Mouse (Mus musculus) MEL (cell line): Measurements from ENCODE around the gene Fam71a. TPM values are rescaled to one million over a fixed set of nuclear protein-coding genes. Genes with fewer than 3 reads are reported as not detected.

ENCODE experiments used
- DNase-seq: peaks from one replicate; pipeline ENCODE4 v3.0.0; 2011; ENCODE audit warnings: low read depth, low spot score
- H3K27ac ChIP-seq: 2 replicates; pipeline ENCODE4 v1.5.1; 2012; ENCODE audit warnings: low read depth, mild to moderate bottlenecking, control low read depth, low read length, moderate library complexity; ENCODE audit not compliant: control insufficient read depth
- H3K27me3 ChIP-seq, 2 experiments: fragments of 150-350 bp in 1 of 2; sonication (generic) in 1 of 2; 2 replicates each; pipeline ENCODE4 v1.6.1; 2012; ENCODE audit warnings: low read length in 2 of 2, mild to moderate bottlenecking in 2 of 2, improper control_type of control experiment in 1 of 2, moderate library complexity in 1 of 2; ENCODE audit not compliant: insufficient read depth in 2 of 2, control insufficient read depth in 1 of 2
- H3K36me3 ChIP-seq, 2 experiments: 2 replicates each; pipeline ENCODE4 v1.6.1; 2012 to 2014; ENCODE audit warnings: low read length in 2 of 2, improper control_type of control experiment in 1 of 2, inconsistent platforms in 1 of 2, mild to moderate bottlenecking in 1 of 2; ENCODE audit not compliant: insufficient read depth in 2 of 2, control insufficient read depth in 1 of 2
- H3K4me1 ChIP-seq, 2 experiments: fragments of 150-350 bp in 1 of 2; sonication (generic) in 1 of 2; 2 replicates each; pipeline ENCODE4 v1.6.1; 2012; ENCODE audit warnings: low read length in 2 of 2, improper control_type of control experiment in 1 of 2, mild to moderate bottlenecking in 1 of 2; ENCODE audit not compliant: insufficient read depth in 2 of 2, control insufficient read depth in 1 of 2
- H3K4me3 ChIP-seq, 2 experiments: fragments of 150-350 bp in 1 of 2; sonication (generic) in 1 of 2; 2 replicates each; pipeline ENCODE4 v1.5.1; 2012; ENCODE audit warnings: low read depth in 2 of 2, low read length in 2 of 2, mild to moderate bottlenecking in 2 of 2, moderate library complexity in 2 of 2, control low read depth in 1 of 2, improper control_type of control experiment in 1 of 2; ENCODE audit not compliant: control insufficient read depth in 1 of 2, insufficient read depth in 1 of 2
- H3K79me2 ChIP-seq: 2 replicates; pipeline ENCODE4 v1.6.1; 2012; ENCODE audit warnings: mild to moderate bottlenecking, low read length, moderate library complexity; ENCODE audit not compliant: control insufficient read depth, poor library complexity, insufficient read depth
- H3K9ac ChIP-seq: 2 replicates; pipeline ENCODE4 v1.6.1; 2012; ENCODE audit warnings: low read depth, mild to moderate bottlenecking, control low read depth, low read length, moderate library complexity; ENCODE audit not compliant: control insufficient read depth, poor library complexity, severe bottlenecking
- H3K9me3 ChIP-seq: fragments of 150-350 bp; sonication (generic); replicated peaks from 2 replicates; pipeline ENCODE4 v1.6.1; 2012; ENCODE audit warnings: mild to moderate bottlenecking, low read length, improper control_type of control experiment, moderate library complexity; ENCODE audit not compliant: insufficient read depth
- BHLHE40 ChIP-seq: IDR thresholded peaks from 2 replicates; pipeline ENCODE4 v1.6.1; 2012; ENCODE audit warnings: low read depth, mild to moderate bottlenecking, inconsistent platforms, low read length, improper control_type of control experiment, borderline replicate concordance
- CHD2 ChIP-seq: IDR thresholded peaks from 2 replicates; pipeline ENCODE4 v1.6.1; 2011; ENCODE audit warnings: low read length, improper control_type of control experiment
- CTCF ChIP-seq, 3 experiments: IDR thresholded peaks in 2 of 3; conservative IDR thresholded peaks in 1 of 3; 2 replicates each; pipeline ENCODE4 v1.5.1; 2011 to 2012; ENCODE audit warnings: low read length in 3 of 3, low read depth in 2 of 3, mild to moderate bottlenecking in 2 of 3, improper control_type of control experiment in 1 of 3, inconsistent platforms in 1 of 3, mixed read lengths in 1 of 3, moderate library complexity in 1 of 3; ENCODE audit not compliant: control insufficient read depth in 1 of 3, insufficient read depth in 1 of 3, poor library complexity in 1 of 3, severe bottlenecking in 1 of 3
- E2F4 ChIP-seq: IDR thresholded peaks from 2 replicates; pipeline ENCODE4 v1.6.1; 2011; ENCODE audit warnings: low read depth, low read length, improper control_type of control experiment, borderline replicate concordance
- ELF1 ChIP-seq: IDR thresholded peaks from 2 replicates; pipeline ENCODE4 v1.6.1; 2014; ENCODE audit warnings: low read depth, mild to moderate bottlenecking, inconsistent platforms, low read length, improper control_type of control experiment, moderate library complexity
- EP300 ChIP-seq, 2 experiments: IDR thresholded peaks; 2 replicates each; pipeline ENCODE4 v1.6.1; 2011; ENCODE audit warnings: improper control_type of control experiment in 2 of 2, low read length in 2 of 2, low read depth in 1 of 2, mild to moderate bottlenecking in 1 of 2
- ETS1 ChIP-seq: IDR thresholded peaks from 2 replicates; pipeline ENCODE4 v1.6.1; 2012; ENCODE audit warnings: low read depth, mild to moderate bottlenecking, inconsistent platforms, low read length, improper control_type of control experiment, moderate library complexity
- GATA1 ChIP-seq: IDR thresholded peaks from 2 replicates; pipeline ENCODE4 v1.6.1; 2011; ENCODE audit warnings: low read depth, low read length, improper control_type of control experiment
- HCFC1 ChIP-seq: IDR thresholded peaks from 2 replicates; pipeline ENCODE4 v1.6.1; 2012; ENCODE audit warnings: low read depth, mild to moderate bottlenecking, inconsistent platforms, low read length, improper control_type of control experiment, moderate library complexity
- MAFK ChIP-seq: IDR thresholded peaks from 2 replicates; pipeline ENCODE4 v1.6.1; 2011; ENCODE audit warnings: low read depth, mild to moderate bottlenecking, low read length, improper control_type of control experiment, borderline replicate concordance
- MAX ChIP-seq: IDR thresholded peaks from 2 replicates; pipeline ENCODE4 v1.6.1; 2011; ENCODE audit warnings: low read length, improper control_type of control experiment
- MAZ ChIP-seq: IDR thresholded peaks from 2 replicates; pipeline ENCODE4 v1.6.1; 2012; ENCODE audit warnings: low read depth, mild to moderate bottlenecking, inconsistent platforms, low read length, improper control_type of control experiment
- MEF2A ChIP-seq: IDR thresholded peaks from 2 replicates; pipeline ENCODE4 v1.6.1; 2014; ENCODE audit warnings: low read depth, mild to moderate bottlenecking, inconsistent platforms, low read length, improper control_type of control experiment; ENCODE audit not compliant: poor library complexity, insufficient replicate concordance, severe bottlenecking; ENCODE audit errors: extremely low read depth
- MXI1 ChIP-seq: IDR thresholded peaks from 2 replicates; pipeline ENCODE4 v1.6.1; 2011; ENCODE audit warnings: mild to moderate bottlenecking, low read depth, low read length, improper control_type of control experiment
- MYB ChIP-seq: IDR thresholded peaks from 2 replicates; pipeline ENCODE4 v1.6.1; 2011; ENCODE audit warnings: mild to moderate bottlenecking, low read depth, low read length, improper control_type of control experiment
- MYC ChIP-seq: IDR thresholded peaks from 2 replicates; pipeline ENCODE4 v1.6.1; 2011; ENCODE audit warnings: low read depth, mild to moderate bottlenecking, low read length, improper control_type of control experiment, moderate library complexity
- NELFE ChIP-seq: IDR thresholded peaks from 2 replicates; pipeline ENCODE4 v1.6.1; 2011; ENCODE audit warnings: low read depth, low read length, improper control_type of control experiment
- NRF1 ChIP-seq: IDR thresholded peaks from 2 replicates; pipeline ENCODE4 v1.6.1; 2014; ENCODE audit warnings: low read depth, mild to moderate bottlenecking, inconsistent platforms, low read length, improper control_type of control experiment, moderate library complexity; ENCODE audit not compliant: poor library complexity, insufficient read depth, severe bottlenecking
- POLR2A ChIP-seq, 2 experiments: IDR thresholded peaks; 2 replicates each; pipeline ENCODE4 v1.6.1; 2011 to 2012; ENCODE audit warnings: low read length in 2 of 2, mild to moderate bottlenecking in 2 of 2, control low read depth in 1 of 2, improper control_type of control experiment in 1 of 2, low read depth in 1 of 2, moderate library complexity in 1 of 2; ENCODE audit not compliant: control insufficient read depth in 1 of 2, insufficient read depth in 1 of 2, poor library complexity in 1 of 2
- POLR2AphosphoS2 ChIP-seq: IDR thresholded peaks from 2 replicates; pipeline ENCODE4 v1.6.1; 2011; ENCODE audit warnings: low read length, improper control_type of control experiment
- POLR2AphosphoS5 ChIP-seq: IDR thresholded peaks from 2 replicates; pipeline ENCODE4 v1.6.1; 2012; ENCODE audit warnings: low read depth, borderline replicate concordance, mild to moderate bottlenecking, inconsistent platforms, low read length, moderate library complexity, mixed read lengths
- RAD21 ChIP-seq: IDR thresholded peaks from 2 replicates; pipeline ENCODE4 v1.6.1; 2011; ENCODE audit warnings: mild to moderate bottlenecking, low read depth, low read length, improper control_type of control experiment
- RCOR1 ChIP-seq: IDR thresholded peaks from 2 replicates; pipeline ENCODE4 v1.6.1; 2012; ENCODE audit warnings: low read depth, mild to moderate bottlenecking, inconsistent platforms, low read length, improper control_type of control experiment
- SIN3A ChIP-seq: IDR thresholded peaks from 2 replicates; pipeline ENCODE4 v1.6.1; 2012; ENCODE audit warnings: low read length, improper control_type of control experiment, inconsistent platforms
- SMC3 ChIP-seq: IDR thresholded peaks from 2 replicates; pipeline ENCODE4 v1.6.1; 2011; ENCODE audit warnings: low read depth, low read length, improper control_type of control experiment
- TCF12 ChIP-seq: IDR thresholded peaks from 2 replicates; pipeline ENCODE4 v1.6.1; 2014; ENCODE audit warnings: low read depth, mild to moderate bottlenecking, inconsistent platforms, low read length, improper control_type of control experiment, moderate library complexity
- USF1 ChIP-seq: IDR thresholded peaks from 2 replicates; pipeline ENCODE4 v1.6.1; 2014; ENCODE audit warnings: low read depth, mild to moderate bottlenecking, inconsistent platforms, low read length, improper control_type of control experiment, moderate library complexity
- ZKSCAN1 ChIP-seq: IDR thresholded peaks from 2 replicates; pipeline ENCODE4 v1.6.1; 2012; ENCODE audit warnings: low read depth, mild to moderate bottlenecking, inconsistent platforms, low read length, improper control_type of control experiment, moderate library complexity
- ZMIZ1 ChIP-seq: IDR thresholded peaks from 2 replicates; pipeline ENCODE4 v1.6.1; 2012; ENCODE audit warnings: low read depth, mild to moderate bottlenecking, inconsistent platforms, low read length, improper control_type of control experiment, moderate library complexity
- ZNF384 ChIP-seq: IDR thresholded peaks from 2 replicates; pipeline ENCODE4 v1.6.1; 2012; ENCODE audit warnings: low read depth, mild to moderate bottlenecking, inconsistent platforms, low read length, improper control_type of control experiment
- polyA plus RNA-seq, 2 experiments: library from polyadenylated mRNA; stranded (reverse) in 1 of 2; unstranded in 1 of 2; fragments of >175 nt in 1 of 2; fragments of >200 nt in 1 of 2; gene quantifications; 2 replicates each; pipeline versions ENCODE4 v1.2.1 to v1.2.4; 2012; ENCODE audit warnings: low replicate concordance in 2 of 2, low read depth in 1 of 2; ENCODE audit not compliant: insufficient read length in 2 of 2, insufficient read depth in 1 of 2, missing spikeins in 1 of 2
- total RNA-seq: library from RNA; depleted of rRNA; stranded (reverse); fragments of 300-350 nt; gene quantifications from 2 replicates; pipeline ENCODE4 v1.2.3, GENCODE M21; 2012

Gene Fam71a
- total and polyA plus RNA-seq, 3 experiments, result not detected

- no peak overlapping the region for H3K4me3 ChIP-seq
- peaks cover 0 to 10% of the 10 kb centered on the region in 2 experiments; a peak in 2 of 4 replicates for H3K36me3 ChIP-seq
- no peak for TF ChIP-seq ZMIZ1
- no peak for TF ChIP-seq RAD21
- no peak for TF ChIP-seq RCOR1
- no peak for TF ChIP-seq EP300 (IDR thresholded peaks at IDR 0.05; ENCODE audit: low read depth in 1 of 2, low read length in 2 of 2)
- no peak for TF ChIP-seq MYB
- no peak for TF ChIP-seq SMC3
- no peak for TF ChIP-seq MAFK
- TF ChIP-seq NRF1, result no peak
- no peak for TF ChIP-seq GATA1
- no peak for TF ChIP-seq SIN3A
- H3K79me2 ChIP-seq, result no peaks in the 10 kb centered on the region
- H3K27ac ChIP-seq, result no peak overlapping the region
- H3K27me3 ChIP-seq, result no peaks in the 10 kb centered on the region
- no peaks in the 10 kb centered on the region for H3K9me3 ChIP-seq
- no peak for DNase-seq
- no peak overlapping the region for H3K9ac ChIP-seq
- H3K4me1 ChIP-seq, result peaks cover 2 to 21% of the 10 kb centered on the region in 2 experiments
Observed at GRCm38 (mm10) chr1:191140983-191141382, 23.6 kb downstream of the Fam71a start.

GRCm38 (mm10) chr1:191138874-191139495 is 25.6 kb downstream of the Fam71a start:
- Histone ChIP-seq H3K4me1 (peaks cover 2 to 23% of the 10 kb centered on the region in 2 experiments), H3K9me3 (no peaks in the 10 kb centered on the region), H3K27ac (peak overlapping the region; percentile 79), H3K79me2 (no peaks in the 10 kb centered on the region), H3K36me3 (peaks cover 0 to 10% of the 10 kb centered on the region in 2 experiments; a peak in 2 of 4 replicates), H3K27me3 (no peaks in the 10 kb centered on the region), H3K9ac (no peak overlapping the region), H3K4me3 (peak overlapping the region; percentile 21 to 37; a peak in 3 of 4 replicates)
- DNase-seq, result peak; percentile 90
- TF ChIP-seq MAZ (peak; percentile 87), MEF2A (no peak), RAD21 (no peak), SMC3 (no peak), CTCF (IDR thresholded peaks at IDR 0.05 in 2 of 3, conservative IDR thresholded peaks at IDR 0.05 in 1 of 3; ENCODE audit: control insufficient read depth in 1 of 3, insufficient read depth in 1 of 3, low read depth in 2 of 3, low read length in 3 of 3, poor library complexity in 1 of 3, severe bottlenecking in 1 of 3) (no peak), ZMIZ1 (no peak), HCFC1 (peak; percentile 39; the same call in 1 of the 2 replicates), MAFK (peak; percentile 5; the same call in 1 of the 2 replicates), BHLHE40 (peak; percentile 52; the same call in 1 of the 2 replicates), ELF1 (peak; percentile 43), ETS1 (peak; percentile 71), MAX (peak; percentile 77), POLR2AphosphoS2 (no peak), POLR2A (IDR thresholded peaks at IDR 0.05; ENCODE audit: control insufficient read depth in 1 of 2, insufficient read depth in 1 of 2, low read depth in 1 of 2, low read length in 2 of 2, poor library complexity in 1 of 2) (0 out of 4 replicates have a peak, but pooled peaks of 1 of the 2 experiments have one; percentile 22), MXI1 (peak; percentile 55), POLR2AphosphoS5 (no peak), E2F4 (no peak), SIN3A (peak; percentile 82), TCF12 (peak; percentile 64), ZNF384 (no peak), USF1 (peak; percentile 96), NELFE (no peak), ZKSCAN1 (no peak), GATA1 (peak; percentile 69), NRF1 (no peak), MYC (0 out of 2 replicates have a peak, but pooled peaks have one; percentile 29), CHD2 (peak; percentile 43; the same call in 1 of the 2 replicates)
